Mouse (Mus musculus): Measurements from ENCODE around the gene Cyp4x1.

Cyp4x1 gene

DNA sequence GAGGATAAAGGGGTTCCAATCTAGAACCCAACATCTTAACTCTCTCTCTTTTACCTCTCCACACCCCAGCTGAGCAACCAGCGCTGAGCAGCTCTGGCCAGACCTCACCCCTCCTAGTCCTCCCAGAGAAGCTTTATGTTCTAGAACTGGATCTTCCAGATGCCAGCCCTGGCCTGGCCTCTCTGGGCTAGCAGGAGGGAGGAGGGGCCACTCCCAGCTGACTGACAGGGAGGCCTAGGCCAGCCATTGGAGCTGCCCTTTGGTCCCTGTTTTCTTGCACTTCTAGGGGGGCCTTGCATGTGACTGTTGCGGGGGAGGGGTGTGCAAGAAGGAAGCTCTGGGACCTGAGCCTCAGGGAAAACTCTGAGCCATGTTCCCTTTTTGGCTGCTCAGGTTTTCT is 43.5 kb downstream of the Cyp4x1 start:
- DNase-seq (ENCODE audit: low read depth) = no peak

DNA sequence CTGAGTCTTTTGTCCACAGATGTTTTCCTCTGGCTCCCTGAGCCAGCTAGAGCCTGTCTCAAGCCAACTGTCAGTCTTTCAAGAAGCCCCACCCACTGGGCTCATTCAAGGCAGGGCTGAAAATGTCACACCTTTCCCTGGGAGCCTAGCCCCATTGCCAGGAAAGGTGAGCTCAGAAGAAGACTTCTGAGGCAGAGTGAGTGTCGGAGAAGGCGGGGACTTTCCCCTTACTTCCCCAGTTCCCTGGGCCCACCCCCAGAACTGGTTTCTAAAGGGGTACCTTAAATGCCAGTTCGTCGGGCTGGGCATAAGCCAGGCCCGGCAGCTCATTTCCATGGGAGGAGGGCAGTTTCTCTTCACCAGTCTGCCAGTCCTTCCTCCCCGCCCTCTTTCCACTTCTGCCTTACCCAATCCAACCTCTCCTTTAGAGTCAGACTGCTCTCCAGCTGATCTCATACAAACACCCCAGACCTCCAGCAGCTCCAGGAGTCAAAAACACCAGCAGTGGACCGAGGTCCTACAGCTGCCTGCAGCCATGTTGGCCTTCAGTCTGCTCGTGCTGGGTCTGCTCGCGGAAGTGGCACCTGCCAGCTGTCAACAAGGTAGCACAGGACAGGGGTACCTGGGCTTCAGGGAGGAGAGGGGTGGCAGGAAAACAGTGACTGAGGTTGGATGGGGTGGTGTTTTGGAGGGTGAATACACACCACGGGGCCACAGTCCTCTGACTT is 45.3 kb downstream of the Cyp4x1 start, which contains the start of gene Pdzk1ip1:
TSS of gene Pdzk1ip1 (plus strand) at position 98 of the 728 bp plus-strand sequence.
- DNase-seq (ENCODE audit: low read depth) = no peak

DNA sequence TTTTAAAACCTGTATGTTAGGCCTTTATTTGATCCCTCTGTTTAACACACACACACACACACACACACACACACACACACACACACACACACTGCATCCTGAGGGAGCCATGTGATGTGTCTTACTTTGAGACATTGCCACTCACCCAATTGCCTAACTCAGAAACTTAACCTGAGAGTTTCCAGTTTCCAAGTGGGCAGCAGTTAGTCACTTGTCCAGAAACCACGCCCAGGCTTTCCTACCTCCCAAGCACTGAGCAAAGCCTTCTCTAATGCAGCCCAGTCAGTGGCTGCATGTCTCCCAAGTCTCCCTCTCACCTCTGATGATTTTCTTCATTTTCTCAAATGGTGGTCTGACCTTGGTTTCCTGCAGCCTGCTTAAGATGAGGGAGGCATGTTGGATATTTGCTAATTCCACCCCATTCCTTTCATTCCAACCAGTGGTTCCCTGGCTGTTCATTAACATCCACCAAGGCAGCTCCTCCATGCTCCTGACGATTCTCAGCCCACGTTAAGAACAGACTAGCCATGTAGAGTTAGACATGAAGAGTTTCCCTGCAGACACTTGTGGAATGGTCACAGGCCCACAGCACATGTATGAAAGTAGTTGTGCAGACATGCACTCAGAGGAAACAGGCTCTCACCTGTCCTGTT is 47.2 kb downstream of the Cyp4x1 start:
- no peak for DNase-seq (ENCODE audit: low read depth)

DNA sequence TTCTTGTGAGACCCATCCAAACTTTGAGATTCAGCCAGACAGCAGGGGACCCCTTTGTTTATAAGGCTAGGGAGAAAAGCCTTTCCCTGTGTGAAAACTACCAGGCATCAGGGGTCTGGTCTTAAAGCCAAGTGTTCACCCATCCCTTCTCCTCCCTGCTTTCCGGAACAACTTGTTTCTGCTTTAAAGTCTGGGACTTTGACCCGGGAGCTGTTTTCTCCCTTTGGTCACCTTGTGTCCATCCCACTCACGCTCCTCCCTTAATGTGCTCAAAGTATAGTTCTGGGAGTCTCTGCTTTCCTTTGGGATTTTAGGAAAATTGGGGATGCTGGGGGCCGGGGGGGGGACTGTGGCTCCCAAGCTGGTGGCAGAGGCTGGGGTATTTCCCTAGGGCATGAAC is 47.8 kb downstream of the Cyp4x1 start:
- no peak for DNase-seq (ENCODE audit: low read depth)

DNA sequence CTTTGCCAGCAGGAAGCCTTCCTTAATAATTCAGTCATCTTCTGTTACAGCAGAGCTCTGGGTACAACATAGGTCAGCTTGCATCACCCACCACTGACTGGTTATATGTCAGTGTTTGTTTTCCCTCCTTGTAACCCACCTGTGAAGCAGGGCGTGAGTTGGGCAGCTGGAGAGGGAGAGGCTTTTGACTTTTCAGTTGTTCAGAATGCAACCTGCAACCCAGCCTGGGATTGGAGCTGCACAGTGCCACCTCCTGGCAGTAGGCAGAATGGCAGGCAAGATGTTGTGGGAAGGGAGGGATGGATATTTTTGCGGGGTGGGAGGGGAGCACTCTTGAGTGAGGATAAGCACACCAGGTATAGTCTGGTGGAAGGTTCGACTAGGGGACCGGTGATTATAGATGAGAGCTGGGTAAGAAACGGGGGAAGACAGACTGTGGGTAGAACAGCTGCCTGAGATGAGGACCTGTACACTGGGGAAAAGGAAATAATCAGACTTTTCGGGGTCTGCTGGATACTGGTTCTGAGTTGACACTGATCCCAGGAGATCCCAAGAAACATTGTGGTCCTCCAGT is 48.5 kb downstream of the Cyp4x1 start:
- no peak for DNase-seq (ENCODE audit: low read depth)

DNA sequence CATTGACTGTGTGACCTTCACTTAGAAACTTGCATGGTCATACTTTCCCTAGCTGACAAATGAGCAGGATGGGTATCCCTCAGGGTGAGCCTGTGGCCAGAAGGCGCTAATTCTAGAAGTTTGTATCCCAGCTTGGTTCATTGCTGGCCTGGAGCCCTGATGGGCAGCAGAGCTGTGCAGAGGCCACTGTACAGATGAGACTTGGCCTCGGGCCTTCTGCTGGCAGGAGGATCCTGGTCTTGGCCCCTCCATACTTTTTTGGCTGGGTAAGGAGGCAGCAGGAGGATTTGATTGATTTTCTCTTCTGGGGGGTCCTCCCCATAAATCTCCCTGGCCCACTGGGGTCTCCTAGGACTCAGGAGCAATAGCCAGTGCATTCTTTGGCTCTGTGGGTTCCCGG is 51.0 kb downstream of the Cyp4x1 start:
- no peak for DNase-seq (ENCODE audit: low read depth)

DNA sequence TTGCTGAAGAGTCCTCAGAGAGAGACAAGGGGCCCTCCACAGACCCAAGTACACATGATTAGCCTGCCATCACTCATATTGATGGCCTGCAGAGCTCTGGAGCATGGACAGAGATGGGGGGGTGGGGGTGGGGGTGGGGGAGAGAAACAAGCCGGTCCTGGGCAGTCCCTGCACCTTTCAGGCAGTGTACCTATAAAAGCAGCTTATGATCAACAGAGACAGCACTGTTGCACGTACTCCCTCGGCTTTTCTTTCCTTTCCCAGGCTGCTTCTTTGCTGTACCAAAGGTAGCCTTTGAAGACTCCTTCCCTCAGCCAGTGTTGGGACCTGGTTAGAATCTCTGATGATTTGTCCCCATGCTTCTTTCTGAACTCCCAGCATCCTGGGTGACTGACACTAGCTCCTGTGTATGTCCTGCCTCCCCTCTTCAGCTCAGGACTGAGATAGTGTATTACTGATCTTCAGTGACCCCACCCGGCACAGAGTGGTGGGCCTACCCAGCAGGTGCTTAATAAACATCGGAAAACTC is 54.2 kb downstream of the Cyp4x1 start:
- no peak for DNase-seq (ENCODE audit: low read depth)

DNA sequence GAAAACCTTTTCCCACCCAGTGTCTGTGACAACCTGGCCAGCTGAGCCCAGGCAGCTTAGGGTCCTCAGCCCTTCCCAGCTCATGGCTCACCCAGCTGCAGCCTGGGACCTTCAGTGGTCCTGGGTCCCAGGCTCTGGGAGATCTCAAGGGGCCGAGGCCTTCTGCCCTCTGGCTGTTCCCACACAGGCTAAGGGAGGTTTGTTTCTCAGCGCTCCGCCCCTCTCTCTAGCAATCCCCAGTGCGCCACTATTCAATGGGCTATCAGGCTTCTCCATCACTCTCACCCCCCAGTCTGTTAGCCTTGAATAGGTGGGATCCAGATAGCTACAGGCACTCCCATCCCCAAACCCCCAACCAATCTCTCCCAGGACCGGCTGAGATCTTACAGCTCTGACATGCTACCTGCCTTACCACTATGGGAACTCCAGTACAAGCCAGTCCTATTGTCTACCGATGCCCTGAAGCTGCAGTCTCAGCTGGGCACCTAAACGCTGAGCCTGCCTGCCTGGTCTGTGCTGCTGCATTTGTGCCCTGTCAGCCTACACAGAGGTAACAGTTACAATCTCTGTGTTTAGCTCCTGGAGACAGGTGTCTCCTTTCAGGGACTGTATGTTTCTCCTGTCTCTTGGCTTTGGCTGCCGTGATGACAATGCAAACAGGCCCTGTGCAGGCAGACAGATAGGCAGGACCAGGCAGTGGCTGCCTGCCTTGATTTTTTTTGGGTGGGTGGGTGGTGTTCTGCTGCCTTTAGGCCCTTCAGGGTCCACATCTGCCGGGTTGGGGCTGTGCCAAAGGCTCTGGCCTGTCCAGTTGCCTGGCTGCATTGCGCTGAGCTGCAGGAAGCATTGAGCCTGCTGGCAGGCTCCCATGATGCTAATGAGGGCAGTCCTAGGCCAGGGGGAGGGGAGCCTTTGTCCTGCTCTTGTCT is 54.9 kb downstream of the Cyp4x1 start:
- DNase-seq (ENCODE audit: low read depth) = no peak

DNA sequence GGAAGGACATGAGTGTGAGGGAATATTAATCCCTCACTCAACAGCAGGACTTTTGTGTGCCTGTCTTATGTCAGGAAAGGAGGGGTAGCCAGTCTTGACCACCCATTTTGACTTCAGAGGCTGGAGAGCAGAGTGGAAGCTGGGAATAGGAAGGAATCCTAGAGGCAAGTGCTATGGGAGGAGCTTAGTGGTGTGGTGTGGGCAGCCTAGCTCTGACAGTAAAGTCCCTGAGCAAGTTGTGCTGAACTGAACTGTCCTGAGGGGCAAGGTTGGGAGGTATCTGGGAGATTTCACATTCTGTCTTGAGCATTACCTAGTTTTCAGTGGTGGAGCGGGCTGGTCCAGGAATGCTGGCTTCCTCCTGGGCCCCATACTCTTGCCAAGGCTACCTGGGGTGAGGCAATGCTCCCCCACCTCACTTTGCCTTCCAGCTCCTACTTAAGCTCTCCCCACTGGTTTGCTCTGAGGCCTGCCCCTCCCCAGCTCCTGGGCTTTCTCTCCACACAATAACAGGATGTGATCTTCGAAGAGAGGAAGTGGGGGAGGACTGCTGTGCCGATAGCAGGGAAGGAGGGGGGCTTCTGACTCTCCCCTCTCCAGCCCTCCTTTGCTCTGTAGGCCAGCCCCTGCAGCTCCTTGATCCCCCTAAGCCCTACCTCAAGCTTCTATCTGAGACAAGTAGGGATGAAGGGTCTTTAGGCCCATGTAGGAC is 58.7 kb downstream of the Cyp4x1 start:
- DNase-seq (ENCODE audit: low read depth) = no peak

DNA sequence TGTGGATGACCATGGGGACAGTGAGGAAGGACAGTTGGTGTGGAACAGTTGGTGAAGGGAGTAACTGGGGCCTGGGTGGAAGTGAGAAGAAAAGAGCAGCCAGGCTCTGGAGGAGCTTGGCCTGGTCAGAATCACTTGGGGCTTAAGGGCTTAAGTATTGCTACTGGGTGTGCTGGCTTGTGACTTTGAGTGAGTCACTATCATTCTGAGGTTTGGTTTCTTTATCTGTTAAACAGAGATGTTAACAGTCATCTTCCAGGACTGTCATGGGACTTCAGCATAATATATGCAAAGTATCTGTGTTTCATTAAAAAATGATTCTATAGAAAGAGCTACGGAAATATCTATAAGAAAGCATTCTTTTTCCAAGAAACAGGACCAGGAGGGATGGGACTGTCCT is 59.3 kb downstream of the Cyp4x1 start:
- no peak for DNase-seq (ENCODE audit: low read depth)

DNA sequence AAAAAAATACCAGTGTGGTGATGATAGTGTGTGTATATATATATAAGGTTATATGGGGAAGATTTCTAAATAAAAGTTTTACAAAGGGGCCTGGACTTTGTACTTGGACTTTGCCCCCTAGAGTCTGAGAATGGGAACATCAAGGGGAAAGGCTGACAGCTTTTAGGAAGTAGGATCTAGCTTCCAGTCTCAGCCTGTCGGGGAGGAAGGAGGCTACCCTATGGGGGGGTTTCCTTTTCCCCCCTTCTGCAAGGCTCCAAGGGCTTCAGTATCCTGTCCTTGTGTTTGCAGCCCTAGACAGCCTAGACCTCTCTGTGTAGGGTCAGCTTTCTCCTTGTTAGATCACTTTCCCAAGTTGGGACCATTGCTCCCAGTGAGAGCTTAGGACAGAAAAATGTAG is 62.4 kb downstream of the Cyp4x1 start:
- DNase-seq (ENCODE audit: low read depth) = no peak

DNA sequence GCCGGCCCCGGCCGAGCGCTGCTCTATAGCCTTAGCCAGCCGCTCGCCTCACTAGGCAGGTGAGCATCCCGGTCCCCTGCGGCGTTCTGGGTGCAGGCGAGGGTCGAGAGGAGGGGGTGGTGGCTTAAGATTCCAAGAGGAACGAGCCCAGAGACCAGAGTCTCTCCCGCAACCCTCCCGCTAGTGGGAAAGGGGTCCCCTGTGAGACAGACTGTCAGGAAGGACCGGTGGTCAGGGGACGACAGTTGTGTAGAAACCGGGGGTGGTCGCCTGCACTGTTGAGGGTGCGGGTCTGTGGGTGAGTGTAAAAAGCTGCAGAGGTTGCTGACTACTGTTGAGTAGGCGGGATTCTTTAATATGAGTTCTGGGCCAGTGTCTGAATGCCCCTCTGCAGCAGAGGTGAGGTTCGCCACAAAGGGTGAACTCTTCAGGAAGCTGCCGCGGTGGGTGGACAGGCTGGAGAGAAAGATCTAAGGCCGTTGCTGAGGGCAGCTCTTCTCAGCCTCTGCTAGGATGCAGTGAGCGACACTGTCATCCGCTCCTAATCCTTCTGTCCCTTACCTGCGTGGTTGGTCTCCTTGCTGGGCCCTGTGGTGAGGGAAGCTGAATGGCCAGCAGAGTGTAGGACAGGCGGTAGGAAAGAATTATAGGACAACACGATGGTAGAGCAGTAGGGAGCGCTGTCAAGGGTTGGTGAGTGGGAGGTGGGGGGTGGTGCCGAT is 70.4 kb downstream of the Cyp4x1 start:
- DNase-seq (ENCODE audit: low read depth) = no peak

DNA sequence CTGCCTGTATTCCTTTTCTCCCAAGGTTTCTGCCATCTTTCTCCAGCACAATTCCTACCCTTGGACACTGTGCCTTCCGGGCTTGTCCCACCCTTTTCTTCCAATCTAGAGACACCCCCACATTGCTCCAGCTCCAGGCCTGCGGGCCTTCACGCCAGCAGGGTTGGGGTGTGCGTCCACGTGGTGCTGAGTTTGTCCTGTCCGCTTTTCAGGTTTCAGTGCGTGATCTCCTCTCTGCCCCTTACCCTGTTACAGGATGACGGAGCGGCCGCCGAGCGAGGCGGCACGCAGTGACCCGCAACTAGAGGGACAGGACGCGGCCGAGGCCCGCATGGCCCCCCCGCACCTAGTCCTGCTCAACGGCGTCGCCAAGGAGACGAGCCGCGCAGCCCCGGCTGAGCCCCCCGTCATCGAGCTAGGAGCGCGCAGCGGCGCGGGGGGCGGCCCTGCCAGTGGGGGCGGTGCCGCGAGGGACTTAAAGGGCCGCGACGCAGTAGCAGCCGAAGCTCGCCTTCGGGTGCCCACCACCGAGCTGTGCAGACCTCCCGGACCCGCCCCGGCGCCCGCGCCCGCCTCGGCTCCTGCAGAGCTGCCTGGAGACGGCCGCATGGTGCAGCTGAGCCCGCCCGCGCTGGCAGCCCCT is 71.1 kb downstream of the Cyp4x1 start:
- DNase-seq (ENCODE audit: low read depth) = no peak

DNA sequence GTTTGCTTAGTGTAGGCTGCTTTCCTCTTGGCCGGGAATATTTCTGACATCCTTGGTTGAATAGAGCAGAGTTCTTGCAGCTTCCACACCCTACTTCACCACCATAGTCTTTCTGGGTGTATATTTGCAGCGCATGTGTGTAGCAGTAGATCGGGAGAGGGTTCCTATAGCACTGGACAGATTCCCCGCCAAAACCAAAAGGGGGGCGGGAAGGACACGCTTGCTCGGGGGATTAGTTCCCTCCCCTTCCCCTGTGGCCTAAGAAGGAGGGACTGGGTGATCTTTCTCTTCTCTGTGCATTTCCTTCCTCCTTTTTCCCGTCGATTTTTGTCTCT is 71.6 kb downstream of the Cyp4x1 start:
- DNase-seq (ENCODE audit: low read depth) = no peak

DNA sequence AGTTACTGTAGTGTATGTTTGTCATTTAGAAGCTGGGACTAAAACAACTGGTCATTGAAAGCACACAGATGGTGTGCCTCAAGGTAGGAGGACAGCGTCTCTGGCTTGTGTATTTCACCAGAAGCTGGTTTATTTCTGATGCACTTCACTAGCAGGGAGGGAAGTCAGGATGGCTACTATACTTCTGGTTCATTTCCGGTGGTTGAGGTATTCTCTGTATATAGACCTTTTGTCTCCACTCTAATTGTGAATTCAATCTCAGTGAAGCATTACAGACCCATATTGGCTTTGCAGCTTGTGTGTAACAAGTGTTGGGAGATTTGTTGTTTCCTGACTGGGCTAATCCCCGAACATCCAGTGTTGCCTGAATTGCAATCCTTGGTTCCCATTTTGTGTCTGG is 73.3 kb downstream of the Cyp4x1 start:
- DNase-seq (ENCODE audit: low read depth) = no peak

DNA sequence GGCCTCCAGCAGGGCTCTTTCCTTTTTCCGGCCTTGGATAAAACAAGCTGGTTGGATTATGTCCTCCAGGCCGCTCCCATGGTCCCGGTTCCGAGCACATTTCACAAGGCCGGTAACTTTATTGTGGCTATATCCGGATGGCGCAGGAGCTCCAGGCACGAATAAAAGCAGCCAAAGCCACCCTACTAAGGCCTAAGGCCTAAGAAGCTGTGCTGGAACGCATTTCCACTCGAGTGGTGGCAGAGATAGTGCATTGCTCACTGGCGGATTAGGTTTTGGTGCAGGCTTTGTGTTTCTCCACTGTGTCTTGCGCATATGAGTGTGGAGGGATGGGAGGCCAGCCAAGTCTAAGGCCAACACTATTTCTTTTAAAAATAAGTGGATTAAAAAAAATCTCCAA is 74.2 kb downstream of the Cyp4x1 start:
- no peak for DNase-seq (ENCODE audit: low read depth)

DNA sequence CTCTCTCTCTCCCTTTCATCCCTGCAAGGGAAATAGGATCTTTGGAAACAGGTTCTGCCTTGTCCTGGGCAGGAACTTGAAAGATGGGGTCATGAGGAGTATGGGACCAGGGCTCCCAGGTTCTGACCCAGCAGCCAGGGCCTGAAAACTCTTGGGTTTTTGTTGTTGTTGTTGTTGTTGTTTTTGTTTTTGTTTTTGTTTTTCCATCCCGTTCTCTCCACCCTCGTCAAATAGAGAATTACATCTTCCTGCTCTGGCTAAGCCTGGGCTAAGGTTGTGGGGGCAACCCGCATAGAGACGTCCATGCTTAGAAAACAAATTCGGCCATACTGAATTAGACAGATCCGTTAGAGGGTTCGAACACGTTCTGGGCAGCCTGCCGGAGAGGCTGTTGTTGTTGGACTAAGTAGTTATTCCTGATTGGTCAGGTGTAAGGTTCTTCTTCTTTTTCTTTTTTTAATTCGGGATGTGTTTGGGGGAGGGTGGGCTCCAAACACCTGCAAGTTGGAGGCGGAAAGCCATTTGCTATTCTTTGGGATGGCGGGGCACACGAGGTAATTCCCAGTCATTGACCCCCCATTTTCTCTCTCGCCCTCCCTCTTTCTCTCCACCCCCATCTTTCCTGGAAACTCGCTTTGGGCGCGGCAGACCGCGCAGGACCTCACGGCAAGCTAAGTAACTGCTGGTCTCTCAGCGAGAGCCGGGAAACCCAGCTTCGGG is 75.0 kb downstream of the Cyp4x1 start:
- no peak for DNase-seq (ENCODE audit: low read depth)

DNA sequence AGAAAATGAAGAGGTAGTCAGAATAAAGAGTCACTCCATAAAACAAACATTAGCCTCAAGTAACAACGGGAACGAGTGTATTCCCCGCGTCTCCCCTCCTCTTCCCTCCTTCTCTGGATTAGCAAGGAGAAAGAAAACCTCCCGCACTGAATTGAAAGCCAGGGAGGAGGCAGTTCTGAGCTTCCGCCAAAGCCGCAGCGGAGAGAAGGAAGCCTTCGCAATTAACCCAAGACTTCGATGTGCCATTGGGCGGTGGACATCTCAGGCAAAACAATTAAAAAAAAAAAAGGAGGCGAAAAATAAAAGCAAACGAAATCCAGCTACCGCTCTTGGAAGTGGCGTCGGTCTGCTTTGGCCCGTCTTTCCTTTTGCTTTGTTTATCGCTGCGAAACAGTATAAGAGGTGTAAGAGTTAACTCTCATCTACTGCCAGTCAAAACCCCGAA is 75.7 kb downstream of the Cyp4x1 start:
- no peak for DNase-seq (ENCODE audit: low read depth)

DNA sequence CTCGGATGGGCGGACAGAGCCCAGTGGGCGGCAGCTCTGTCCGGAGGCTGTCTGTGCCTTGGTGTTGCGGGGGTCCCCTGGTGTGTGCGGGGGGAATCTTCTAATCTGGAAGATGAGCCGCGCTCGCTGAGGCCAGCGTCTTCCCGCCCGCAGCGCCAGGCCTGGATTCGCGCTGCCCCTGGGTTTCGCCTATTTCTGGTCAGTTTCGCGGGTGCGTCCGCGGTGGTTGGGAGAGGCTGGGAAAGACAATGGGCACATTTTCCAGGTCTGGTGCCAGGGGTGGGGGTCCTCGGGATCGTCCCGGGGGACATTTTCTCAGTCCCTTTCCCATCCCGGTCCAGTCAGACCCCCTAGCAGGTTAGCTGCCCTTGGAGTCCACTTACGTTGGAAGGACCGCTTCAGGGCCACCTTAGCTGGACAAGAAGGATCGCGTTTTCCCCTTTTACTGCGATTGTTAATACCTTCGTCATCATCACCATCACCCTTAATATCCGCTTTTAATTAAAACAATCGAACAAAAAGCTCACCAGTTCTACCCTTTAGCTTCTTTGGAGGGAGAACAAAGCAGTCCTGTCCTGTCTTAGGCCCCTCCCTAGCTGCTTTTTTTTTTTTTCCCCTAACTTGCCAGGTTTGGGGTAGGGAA is 76.3 kb downstream of the Cyp4x1 start:
- no peak for DNase-seq (ENCODE audit: low read depth)
